Mouse (Mus musculus) stomach, postnatal 0 days (tissue): ENCODE measurements around the gene Slc6a9.

Experiments
- CTCF ChIP-seq: IDR thresholded peaks from 2 replicates; pipeline ENCODE4 v1.5.1; 2016; ENCODE audit warnings: antibody characterized with exemption, low read depth, mild to moderate bottlenecking, moderate library complexity
- EP300 ChIP-seq: optimal IDR thresholded peaks from 2 replicates; pipeline ENCODE3; 2016; ENCODE audit warnings: antibody characterized with exemption

GRCm38 (mm10) chr4:117912131-117912561 lies 77.8 kb downstream of the Slc6a9 start:
- no peak for TF ChIP-seq CTCF
- no peak for TF ChIP-seq EP300
